Mouse (Mus musculus) neural tube, embryonic 13.5 days (tissue): ENCODE results near the gene Ankrd33b. TPM values are rescaled to one million over a fixed set of nuclear protein-coding genes. Genes with fewer than 3 reads are reported as not detected.

Source experiments
- polyA plus RNA-seq: library from polyadenylated mRNA; unstranded; fragments of >200 nt; fragmentation: Nextera tagmentation; extraction: Ambion mirVana; gene quantifications from 2 replicates; pipeline ENCODE4 v1.2.1, GENCODE M21; 2015

Ankrd33b gene
- polyA plus RNA-seq, 1 experiment from 2014 or later: 0.99 TPM

Other genes starting within 250 kb of the Ankrd33b start
- gene Dap, start 143.4 kb downstream of the Ankrd33b start, polyA plus RNA-seq: 33.4 and 34.7 TPM in 2 replicates
- gene Ropn1l, start 86.0 kb upstream of the Ankrd33b start, polyA plus RNA-seq: 0.96 and 1.5 TPM in 2 replicates
- gene March6, start 163.3 kb upstream of the Ankrd33b start, polyA plus RNA-seq: 58.2 and 61.3 TPM in 2 replicates
- 3.1 and 4.0 TPM in 2 replicates for gene Cmbl, start 197.7 kb upstream of the Ankrd33b start, polyA plus RNA-seq
- gene Cct5, start 234.1 kb upstream of the Ankrd33b start, polyA plus RNA-seq: 542 and 545 TPM in 2 replicates
- 10.8 and 11.0 TPM in 2 replicates for gene Fam173b, start 234.1 kb upstream of the Ankrd33b start, polyA plus RNA-seq